Mouse (Mus musculus) layer of hippocampus, adult 2 months (tissue): ENCODE measurements at regions not wholly inside any gene's neighbourhood (a gene's known extent, or its start where the extent isn't known, plus 50 kb on each side); places are given as distances from the start of the nearest gene placed in this dataset.

ENCODE experiments used
- DNase-seq, 2 experiments: peaks; one replicate each; pipeline ENCODE4 v3.0.0; 2022; ENCODE audit warnings: low spot score in 2 of 2
- H3K27ac ChIP-seq: fragments of 200-600 bp; 2 replicates; pipeline ENCODE4 v1.8.1; 2022
- H3K4me3 ChIP-seq: fragments of 200-600 bp; 2 replicates; pipeline ENCODE4 v1.8.1; 2022; ENCODE audit warnings: mild to moderate bottlenecking
- CTCF ChIP-seq: fragments of 200-600 bp; conservative IDR thresholded peaks from 2 replicates; pipeline ENCODE4 v1.8.1; 2022; ENCODE audit warnings: antibody characterized with exemption, mild to moderate bottlenecking, moderate library complexity

DNA sequence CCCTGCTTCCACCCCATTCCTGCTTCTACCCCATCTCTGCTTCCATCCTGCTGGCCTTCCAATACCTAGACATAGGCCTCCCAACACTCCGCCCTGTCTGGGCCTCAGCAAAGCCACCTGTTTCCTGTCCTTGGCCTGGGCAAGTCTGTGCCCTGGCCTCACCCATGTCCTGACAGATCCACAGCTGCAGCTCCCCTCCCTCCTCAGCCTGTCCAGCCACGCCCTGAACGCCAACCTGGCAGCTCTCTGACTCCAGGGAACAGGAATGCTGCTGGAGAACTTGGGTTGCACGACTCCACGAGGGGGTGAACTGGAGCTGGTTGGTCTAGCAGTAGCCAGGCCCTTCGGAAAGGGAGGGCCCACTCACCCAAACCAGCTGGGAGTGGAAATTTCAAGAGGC lies 966.1 kb downstream of the 4930447A16Rik start:
- no peak overlapping the region for H3K27ac ChIP-seq
- DNase-seq, result no peak
- H3K4me3 ChIP-seq, result no peak overlapping the region
- TF ChIP-seq CTCF, result no peak

DNA sequence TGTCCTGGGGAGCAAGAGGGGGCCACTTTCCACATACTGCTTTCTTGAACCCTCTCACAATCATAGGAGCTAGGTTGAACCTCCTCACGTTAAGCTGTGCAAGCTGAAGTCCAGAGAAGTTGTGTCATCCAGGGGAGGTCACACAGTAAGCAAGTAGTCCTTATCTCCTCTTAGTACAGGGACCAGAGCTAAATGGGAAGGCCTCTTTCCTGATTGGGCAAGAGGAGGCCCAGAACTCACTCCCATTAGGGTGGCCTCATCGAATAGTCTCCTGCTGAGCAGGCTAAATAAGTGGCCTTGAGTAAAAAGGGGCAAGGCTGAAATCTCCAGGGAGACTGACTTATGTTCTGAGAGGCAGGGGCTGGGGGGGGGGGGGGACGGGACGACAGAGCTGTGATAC lies 966.5 kb downstream of the 4930447A16Rik start:
- TF ChIP-seq CTCF, result no peak
- no peak for DNase-seq
- no peak overlapping the region for H3K4me3 ChIP-seq
- no peak overlapping the region for H3K27ac ChIP-seq

DNA sequence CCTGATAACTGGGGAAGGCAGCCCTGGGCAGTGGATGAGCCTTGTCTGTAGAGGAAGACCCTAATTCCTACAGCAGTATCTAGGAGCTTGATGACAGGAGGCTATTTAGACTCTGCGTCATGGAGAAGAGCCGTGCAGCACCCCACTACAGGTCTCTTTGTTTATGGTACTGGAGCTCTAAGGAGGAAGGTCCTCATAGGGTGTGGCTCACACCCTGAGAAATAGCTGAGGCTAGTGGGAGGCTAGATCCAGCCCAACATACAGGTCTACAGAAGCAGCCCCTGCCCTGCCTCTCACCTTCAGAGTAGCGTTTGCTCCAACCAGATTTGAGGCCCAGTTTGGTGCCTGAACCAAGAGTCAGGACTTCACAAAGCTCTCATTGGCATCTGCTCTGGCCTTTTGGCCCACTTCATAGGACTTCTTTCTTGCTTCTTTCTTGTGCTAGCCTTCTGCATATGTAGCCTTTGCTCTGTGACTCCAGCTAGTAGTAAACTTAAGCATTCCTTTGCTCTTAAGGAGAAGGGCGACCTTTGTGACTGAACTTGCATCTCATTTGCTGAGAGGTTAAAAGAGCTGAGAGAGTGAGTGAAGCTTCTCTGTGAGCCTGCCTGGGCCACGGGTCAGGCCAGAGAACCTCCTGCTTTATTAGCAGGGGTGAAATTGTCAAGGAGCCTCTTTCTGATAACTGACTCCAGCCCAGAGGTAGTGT lies 967.2 kb downstream of the 4930447A16Rik start:
- H3K4me3 ChIP-seq, result no peak overlapping the region
- H3K27ac ChIP-seq, result no peak overlapping the region
- no peak for DNase-seq
- no peak for TF ChIP-seq CTCF

DNA sequence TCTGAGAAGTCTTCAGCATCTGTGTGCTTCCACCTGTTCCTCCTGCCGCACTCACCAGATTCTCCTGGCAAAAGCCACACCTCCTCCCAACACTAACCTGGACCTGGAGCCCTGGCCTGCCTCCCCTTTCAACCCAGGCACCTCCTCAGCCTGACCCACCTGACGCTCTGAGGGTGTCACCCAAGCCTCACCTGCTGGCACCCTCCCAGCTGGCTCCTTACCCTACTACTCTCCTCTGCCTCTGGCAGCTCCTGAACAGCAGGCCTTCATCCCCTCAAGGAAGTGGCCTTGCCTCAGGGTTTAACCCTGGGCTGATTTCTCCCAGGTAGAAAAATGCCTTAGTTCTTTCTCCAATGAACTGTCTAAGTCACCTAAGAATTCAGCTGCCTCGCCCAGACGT lies 973.5 kb downstream of the 4930447A16Rik start:
- DNase-seq, result no peak
- H3K27ac ChIP-seq, result no peak overlapping the region
- no peak overlapping the region for H3K4me3 ChIP-seq
- TF ChIP-seq CTCF, result no peak

DNA sequence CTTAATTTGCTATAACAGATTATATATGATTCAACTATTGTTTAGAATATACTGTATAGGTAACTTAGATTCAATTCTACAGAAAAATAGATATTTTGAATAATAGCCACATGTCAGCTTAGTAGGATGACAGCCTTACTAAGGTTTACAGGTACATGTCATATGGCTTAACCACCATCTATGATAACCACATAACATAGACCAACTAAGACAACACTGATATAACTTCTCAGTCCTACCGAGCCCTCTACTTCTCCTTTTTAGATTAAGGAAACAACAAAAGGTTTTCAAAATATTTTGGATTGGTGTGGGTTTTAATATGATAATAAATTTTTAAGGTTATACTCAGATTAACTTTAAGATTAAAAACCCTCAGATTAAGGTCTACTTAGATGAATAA lies 977.4 kb downstream of the 4930447A16Rik start:
- TF ChIP-seq CTCF, result no peak
- no peak overlapping the region for H3K4me3 ChIP-seq
- no peak for DNase-seq
- no peak overlapping the region for H3K27ac ChIP-seq

DNA sequence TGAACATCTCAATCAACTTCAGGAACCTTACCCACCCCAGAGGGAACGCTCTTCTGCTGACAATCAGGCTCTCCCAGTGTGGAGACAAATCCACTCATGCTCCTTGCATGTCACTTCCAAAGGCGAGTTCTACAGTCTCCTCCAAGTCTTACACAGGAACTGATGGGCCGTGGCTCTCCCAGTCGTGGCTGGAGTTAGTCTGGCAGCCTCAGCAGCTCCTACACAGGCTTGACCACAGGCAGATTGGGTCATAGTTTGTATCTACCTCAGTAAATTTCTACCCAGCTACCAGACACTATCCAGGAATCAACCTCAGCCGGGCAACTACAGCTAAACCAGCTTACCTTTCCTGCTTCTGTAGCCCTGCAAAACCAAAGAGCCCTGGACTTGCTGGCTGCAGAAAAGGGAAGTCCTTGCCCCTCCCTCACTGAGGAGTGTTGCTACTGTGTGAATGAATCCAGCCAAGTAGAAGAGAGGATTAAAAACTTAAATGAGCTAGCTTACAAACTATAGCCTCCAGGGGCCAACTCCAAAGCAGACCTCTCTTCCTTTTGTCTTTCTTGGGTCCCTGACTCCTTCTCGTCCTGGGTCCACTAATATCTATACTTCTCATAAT lies 978.5 kb downstream of the 4930447A16Rik start:
- no peak for DNase-seq
- Histone ChIP-seq H3K27ac (no peak overlapping the region), H3K4me3 (no peak overlapping the region)
- TF ChIP-seq CTCF, result no peak

DNA sequence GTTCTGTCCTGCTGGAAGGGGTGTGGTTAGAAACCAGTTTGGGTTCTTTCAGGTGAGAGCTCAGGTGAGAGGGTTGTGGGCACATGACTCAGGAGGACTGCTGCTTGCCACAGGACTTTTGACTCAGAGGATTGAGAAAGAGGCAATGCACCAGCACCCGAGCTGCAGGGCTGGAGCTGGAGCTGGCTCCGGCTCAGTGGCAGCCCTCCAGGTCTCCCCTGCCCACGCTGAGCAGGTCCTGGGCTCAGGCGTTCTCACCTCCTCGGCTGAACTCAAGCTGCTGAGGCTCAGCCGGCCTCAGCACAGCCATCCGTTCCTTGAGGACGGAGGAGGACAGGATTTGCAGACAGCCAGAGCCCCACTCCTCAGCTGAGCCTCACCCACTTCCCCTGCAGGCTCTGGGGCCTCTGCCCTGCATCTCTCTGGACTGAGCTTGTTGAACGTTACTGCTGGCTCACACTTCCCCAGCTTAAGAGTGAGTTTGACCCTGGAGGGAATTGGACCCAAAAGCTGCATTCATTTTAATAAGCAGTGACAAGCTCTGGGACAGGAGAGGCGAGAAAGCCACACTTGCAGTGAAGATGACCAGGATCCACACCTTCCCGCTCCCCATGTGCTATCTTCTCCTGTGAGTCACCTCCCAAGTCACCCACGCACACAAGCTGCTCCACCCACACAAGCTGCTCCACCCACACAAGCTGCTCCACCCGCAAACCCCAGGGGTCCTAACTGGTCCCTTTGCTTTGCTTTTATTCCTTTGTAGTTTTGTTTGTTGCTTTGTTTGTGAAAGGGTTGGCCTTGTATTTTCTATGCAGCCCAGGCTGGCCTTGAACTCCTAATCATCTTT lies 981.0 kb downstream of the 4930447A16Rik start:
- no peak for TF ChIP-seq CTCF
- DNase-seq, result peak in 1 of 2 experiments; percentile 21
- H3K27ac ChIP-seq, result no peak overlapping the region; the same call in 1 of the 2 replicates
- no peak overlapping the region for H3K4me3 ChIP-seq

DNA sequence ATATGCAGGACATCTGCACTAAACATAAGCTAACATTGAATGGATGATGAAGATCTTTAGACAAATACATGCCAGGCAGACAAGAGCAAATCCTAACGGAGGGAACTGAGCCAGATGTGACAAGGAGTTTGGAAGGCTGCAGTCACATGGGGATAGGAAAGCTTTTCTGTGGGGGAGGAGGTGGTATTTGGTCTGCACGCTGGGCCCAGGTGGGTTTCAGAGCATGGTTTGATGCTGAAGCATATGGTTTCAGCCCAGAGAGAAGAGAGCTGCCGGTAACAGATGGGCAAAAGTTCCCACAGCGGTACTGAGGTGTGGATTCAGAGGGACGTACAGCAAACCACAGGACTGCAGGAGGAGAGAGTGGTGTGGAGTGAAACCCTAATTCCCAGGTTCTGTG lies 982.1 kb downstream of the 4930447A16Rik start:
- H3K4me3 ChIP-seq, result no peak overlapping the region
- H3K27ac ChIP-seq, result no peak overlapping the region
- TF ChIP-seq CTCF, result no peak
- DNase-seq, result no peak

DNA sequence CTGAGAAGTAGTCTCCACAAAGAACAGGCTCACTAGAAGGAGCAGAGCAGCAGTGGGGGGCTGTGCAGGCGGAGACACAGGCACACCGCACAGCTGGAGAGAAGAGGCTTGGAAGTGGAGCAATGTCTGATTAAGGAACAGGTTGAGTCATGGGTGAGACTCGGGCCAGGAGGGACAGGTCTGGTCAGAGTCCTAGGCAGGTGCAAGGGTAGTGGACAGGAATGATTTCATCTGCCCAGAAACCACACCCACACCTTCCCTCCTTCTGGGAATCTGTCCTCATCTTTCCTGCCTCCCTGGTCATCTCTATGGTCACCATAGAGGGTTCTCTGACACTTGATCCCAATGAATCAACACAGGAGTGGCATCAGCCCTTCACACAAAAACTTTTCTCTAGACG lies 983.8 kb downstream of the 4930447A16Rik start:
- no peak overlapping the region for H3K4me3 ChIP-seq
- no peak overlapping the region for H3K27ac ChIP-seq
- TF ChIP-seq CTCF, result no peak
- DNase-seq, result no peak

DNA sequence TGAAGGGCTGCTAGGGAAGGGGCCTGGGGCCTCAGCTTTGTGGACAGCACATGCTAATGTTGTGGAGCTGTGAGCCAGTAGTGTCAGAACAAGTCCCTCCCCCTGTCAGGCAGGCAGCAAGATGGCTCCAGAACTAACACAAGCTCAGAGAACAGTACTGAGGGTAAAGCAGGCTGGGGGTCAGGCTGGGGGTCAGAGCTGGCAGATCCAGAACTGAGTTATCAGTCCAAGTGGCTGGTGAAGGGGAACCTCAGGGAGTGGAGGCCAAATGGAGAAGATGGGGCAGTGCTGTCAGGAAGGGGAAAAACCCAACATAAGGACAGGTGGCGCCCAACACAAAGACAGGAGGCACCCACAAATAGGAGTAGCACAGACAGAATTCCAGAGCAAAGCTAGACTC lies 985.1 kb downstream of the 4930447A16Rik start:
- Histone ChIP-seq H3K4me3 (no peak overlapping the region), H3K27ac (no peak overlapping the region)
- no peak for DNase-seq
- no peak for TF ChIP-seq CTCF

DNA sequence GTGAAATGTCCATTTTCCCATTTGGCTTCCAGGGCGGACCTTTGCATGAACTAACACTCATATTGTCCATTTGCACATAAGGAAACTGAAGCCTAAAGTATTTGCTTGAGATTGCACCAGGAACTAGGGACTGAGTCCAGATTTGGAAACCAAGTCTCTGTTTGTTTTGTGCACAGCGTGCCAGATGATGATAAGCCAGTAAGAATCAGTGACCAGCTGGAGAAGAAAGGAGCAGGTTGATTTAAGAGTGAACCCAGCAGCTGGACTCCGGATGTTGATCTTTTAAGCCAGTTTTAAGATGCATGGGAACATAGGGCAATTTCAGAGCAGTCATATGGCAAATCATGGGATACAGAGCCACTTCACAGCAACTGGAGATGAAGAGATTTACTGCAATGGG lies 987.1 kb downstream of the 4930447A16Rik start:
- TF ChIP-seq CTCF, result no peak
- no peak for DNase-seq
- Histone ChIP-seq H3K27ac (no peak overlapping the region), H3K4me3 (no peak overlapping the region)

DNA sequence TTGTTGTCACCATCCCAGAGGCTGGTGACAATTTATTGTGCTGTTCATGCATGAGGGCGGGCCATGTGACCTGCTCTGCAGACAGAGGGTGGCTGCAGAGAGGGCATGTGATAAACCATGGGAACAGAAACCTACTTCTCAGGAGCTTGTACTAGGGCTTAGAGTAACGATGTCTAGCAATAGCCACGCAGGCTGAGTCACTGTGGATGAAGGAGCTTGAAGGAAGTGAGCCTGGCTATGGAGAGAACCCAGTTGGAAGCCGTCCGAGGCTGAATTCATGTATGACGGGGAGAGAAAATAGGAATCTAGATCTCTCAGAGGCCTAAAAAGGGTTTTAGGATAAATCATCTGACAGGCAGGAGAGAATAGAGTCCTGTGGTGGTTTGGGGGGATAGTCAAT lies 988.0 kb downstream of the 4930447A16Rik start:
- H3K4me3 ChIP-seq, result no peak overlapping the region
- TF ChIP-seq CTCF, result no peak
- H3K27ac ChIP-seq, result no peak overlapping the region
- DNase-seq, result no peak

DNA sequence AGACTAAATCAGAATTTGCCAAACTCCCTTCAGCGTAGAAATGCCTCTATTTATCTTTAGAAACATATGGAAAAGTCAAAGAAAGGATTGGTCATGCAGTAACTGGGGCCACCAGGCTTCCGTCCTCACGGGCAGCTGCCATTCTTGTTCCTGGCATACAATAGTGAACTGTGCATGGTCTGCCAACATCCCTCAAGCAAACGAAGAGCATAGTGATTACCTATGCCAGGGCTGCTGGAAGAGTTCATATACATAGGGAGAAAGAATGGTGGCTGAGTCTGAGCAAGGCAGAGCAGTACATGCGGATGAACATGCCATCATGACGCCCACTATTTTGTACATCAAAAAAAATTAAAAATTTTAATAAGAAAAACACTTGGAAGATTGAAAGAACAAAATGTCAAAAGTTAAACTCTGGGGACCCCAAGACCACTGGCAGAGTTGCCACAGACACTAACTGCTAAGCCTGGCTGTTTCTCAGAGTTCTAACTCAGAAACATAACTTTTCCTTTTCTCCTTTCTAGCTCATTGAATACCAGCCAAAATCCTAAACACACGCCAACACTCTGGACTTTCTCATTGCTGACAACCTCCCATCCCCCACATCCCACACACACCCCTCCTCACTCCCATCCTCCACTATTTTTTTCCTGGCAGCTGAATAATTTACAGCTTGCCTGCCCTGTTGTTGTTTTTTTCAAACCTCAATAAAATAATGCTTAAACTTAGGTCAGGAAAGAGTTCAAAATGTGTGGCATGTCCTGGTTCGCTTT lies 989.1 kb downstream of the 4930447A16Rik start:
- no peak overlapping the region for H3K27ac ChIP-seq
- DNase-seq, result no peak
- no peak overlapping the region for H3K4me3 ChIP-seq
- no peak for TF ChIP-seq CTCF
